Mouse (Mus musculus): ENCODE data around the gene Myo6.

GRCm38 (mm10) chr9:80149594-80149993 lies 15.2 kb upstream of the Myo6 start:
- no peak for TF ChIP-seq POLR2A (IDR thresholded peaks at IDR 0.05; ENCODE audit: borderline replicate concordance, control insufficient read depth, low read depth, low read length)
- TF ChIP-seq CTCF (IDR thresholded peaks at IDR 0.05; ENCODE audit: control insufficient read depth, insufficient read depth, low read length), result no peak
